Mouse (Mus musculus): ENCODE results near the gene Mog. TPM values are rescaled to one million over a fixed set of nuclear protein-coding genes. Genes with fewer than 3 reads are reported as not detected.

Mog gene
- total and polyA plus RNA-seq, 3 experiments: not detected

GRCm38 (mm10) chr17:37065993-37066392, 42.8 kb upstream of the Mog start:
- H3K4me1 ChIP-seq (ENCODE audit: control insufficient read depth, insufficient read depth, low read length): no peaks in the 10 kb centered on the region
- H3K79me2 ChIP-seq (replicated peaks; ENCODE audit: control insufficient read depth, insufficient read depth, low read length): no peaks in the 10 kb centered on the region
- no peak overlapping the region for H3K4me3 ChIP-seq
- TF ChIP-seq POLR2A (IDR thresholded peaks at IDR 0.05; ENCODE audit: insufficient read depth, low read depth, low read length) (no peak), CTCF (IDR thresholded peaks at IDR 0.05) (no peak), EP300 (IDR thresholded peaks at IDR 0.05; ENCODE audit: insufficient read depth, low read depth, low read length) (no peak)
- 94% methylated on average over 2 of the region's 2 CpGs for WGBS
- no peak overlapping the region for H3K27ac ChIP-seq
- no peak overlapping the region for H3K9ac ChIP-seq (ENCODE audit: low read depth, low read length)
- intact Hi-C loops (cut with DNase I): no loop called here
- H3K27me3 ChIP-seq (ENCODE audit: control insufficient read depth, insufficient read depth, low read length): no peaks in the 10 kb centered on the region
- no peak for DNase-seq
- no peaks in the 10 kb centered on the region for H3K36me3 ChIP-seq (ENCODE audit: control insufficient read depth, insufficient read depth, low read length)

GRCm38 (mm10) chr17:37063686-37064495, 40.7 kb upstream of the Mog start:
- no peaks in the 10 kb centered on the region for H3K27me3 ChIP-seq (ENCODE audit: control insufficient read depth, insufficient read depth, low read length)
- H3K4me3 ChIP-seq: no peak overlapping the region
- 84% methylated on average over 11 of the region's 11 CpGs for WGBS
- TF ChIP-seq EP300 (IDR thresholded peaks at IDR 0.05; ENCODE audit: insufficient read depth, low read depth, low read length) (no peak), CTCF (IDR thresholded peaks at IDR 0.05) (no peak), POLR2A (IDR thresholded peaks at IDR 0.05; ENCODE audit: insufficient read depth, low read depth, low read length) (no peak)
- intact Hi-C loops (cut with DNase I): no loop called here
- no peak overlapping the region for H3K27ac ChIP-seq
- H3K36me3 ChIP-seq (ENCODE audit: control insufficient read depth, insufficient read depth, low read length): no peaks in the 10 kb centered on the region
- H3K9ac ChIP-seq (ENCODE audit: low read depth, low read length): no peak overlapping the region
- no peaks in the 10 kb centered on the region for H3K4me1 ChIP-seq (ENCODE audit: control insufficient read depth, insufficient read depth, low read length)
- H3K79me2 ChIP-seq (replicated peaks; ENCODE audit: control insufficient read depth, insufficient read depth, low read length): no peaks in the 10 kb centered on the region
- no peak for DNase-seq

DNA sequence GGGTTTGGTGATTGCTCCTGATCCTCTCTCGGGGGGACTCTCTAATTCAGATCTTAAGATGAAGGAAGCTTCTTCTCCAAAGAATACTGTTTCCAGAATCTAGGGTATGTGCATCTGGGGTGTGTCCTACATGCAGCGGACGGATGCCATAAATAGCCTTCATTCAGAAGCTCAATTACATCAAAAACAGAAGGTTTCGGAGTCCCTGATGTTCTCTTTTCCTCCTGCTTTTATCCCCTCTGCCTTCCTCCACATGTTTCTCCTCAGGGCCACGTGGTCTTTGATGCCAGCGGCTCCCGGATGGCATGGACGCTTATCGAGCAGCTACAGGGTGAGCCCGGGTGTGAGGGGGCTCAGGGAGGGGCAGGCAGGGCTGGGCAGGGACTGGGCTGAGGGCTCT, 39.9 kb upstream of the Mog start:
- H3K79me2 ChIP-seq (replicated peaks; ENCODE audit: control insufficient read depth, insufficient read depth, low read length): no peaks in the 10 kb centered on the region
- H3K36me3 ChIP-seq (ENCODE audit: control insufficient read depth, insufficient read depth, low read length): no peaks in the 10 kb centered on the region
- no peaks in the 10 kb centered on the region for H3K4me1 ChIP-seq (ENCODE audit: control insufficient read depth, insufficient read depth, low read length)
- H3K4me3 ChIP-seq: no peak overlapping the region
- TF ChIP-seq EP300 (IDR thresholded peaks at IDR 0.05; ENCODE audit: insufficient read depth, low read depth, low read length) (no peak), POLR2A (IDR thresholded peaks at IDR 0.05; ENCODE audit: insufficient read depth, low read depth, low read length) (no peak), CTCF (IDR thresholded peaks at IDR 0.05) (no peak)
- intact Hi-C loops (cut with DNase I): no loop called here
- no peaks in the 10 kb centered on the region for H3K27me3 ChIP-seq (ENCODE audit: control insufficient read depth, insufficient read depth, low read length)
- no peak for DNase-seq
- 80% methylated on average over 10 of the region's 10 CpGs for WGBS
- H3K9ac ChIP-seq (ENCODE audit: low read depth, low read length): no peak overlapping the region
- no peak overlapping the region for H3K27ac ChIP-seq

GRCm38 (mm10) chr17:37062101-37062641, 39.0 kb upstream of the Mog start:
- H3K36me3 ChIP-seq (ENCODE audit: control insufficient read depth, insufficient read depth, low read length): no peaks in the 10 kb centered on the region
- no peak for TF ChIP-seq EP300 (IDR thresholded peaks at IDR 0.05; ENCODE audit: insufficient read depth, low read depth, low read length)
- no peak for TF ChIP-seq POLR2A (IDR thresholded peaks at IDR 0.05; ENCODE audit: insufficient read depth, low read depth, low read length)
- TF ChIP-seq CTCF (IDR thresholded peaks at IDR 0.05): no peak
- H3K27ac ChIP-seq: no peak overlapping the region
- H3K79me2 ChIP-seq (replicated peaks; ENCODE audit: control insufficient read depth, insufficient read depth, low read length): no peaks in the 10 kb centered on the region
- H3K4me3 ChIP-seq: no peak overlapping the region
- WGBS: 88% methylated on average over 10 of the region's 10 CpGs
- no peaks in the 10 kb centered on the region for H3K4me1 ChIP-seq (ENCODE audit: control insufficient read depth, insufficient read depth, low read length)
- no peak overlapping the region for H3K9ac ChIP-seq (ENCODE audit: low read depth, low read length)
- intact Hi-C loops (cut with DNase I): no loop called here
- DNase-seq: no peak
- no peaks in the 10 kb centered on the region for H3K27me3 ChIP-seq (ENCODE audit: control insufficient read depth, insufficient read depth, low read length)

DNA sequence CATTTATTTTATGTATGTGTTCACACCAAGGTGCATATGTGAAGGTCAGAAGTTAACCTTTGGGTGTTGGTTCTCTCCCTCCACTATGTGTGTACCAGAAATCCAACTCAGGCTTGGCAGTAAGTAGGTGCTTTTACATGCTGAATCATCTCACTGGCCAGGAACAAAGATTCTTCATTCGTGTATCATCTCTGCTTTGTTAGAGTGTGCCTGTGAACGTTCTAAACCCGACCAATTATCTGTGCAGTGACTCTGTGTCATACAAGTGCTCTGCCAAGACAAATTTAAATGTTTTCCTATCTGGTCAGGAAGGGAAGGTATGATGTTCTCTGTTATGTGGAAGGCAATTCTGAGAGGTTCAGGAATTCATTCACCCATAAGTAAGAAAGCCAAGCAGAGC, 38.2 kb upstream of the Mog start:
- Histone ChIP-seq H3K9ac (ENCODE audit: low read depth, low read length) (no peak overlapping the region), H3K27ac (no peak overlapping the region), H3K27me3 (ENCODE audit: control insufficient read depth, insufficient read depth, low read length) (no peaks in the 10 kb centered on the region), H3K36me3 (ENCODE audit: control insufficient read depth, insufficient read depth, low read length) (no peaks in the 10 kb centered on the region), H3K4me3 (no peak overlapping the region), H3K4me1 (ENCODE audit: control insufficient read depth, insufficient read depth, low read length) (no peaks in the 10 kb centered on the region), H3K79me2 (replicated peaks; ENCODE audit: control insufficient read depth, insufficient read depth, low read length) (no peaks in the 10 kb centered on the region)
- TF ChIP-seq EP300 (IDR thresholded peaks at IDR 0.05; ENCODE audit: insufficient read depth, low read depth, low read length) (no peak), CTCF (IDR thresholded peaks at IDR 0.05) (no peak), POLR2A (IDR thresholded peaks at IDR 0.05; ENCODE audit: insufficient read depth, low read depth, low read length) (no peak)
- 59% methylated on average over 3 of the region's 3 CpGs for WGBS
- intact Hi-C loops (cut with DNase I): no loop called here
- DNase-seq: no peak

DNA sequence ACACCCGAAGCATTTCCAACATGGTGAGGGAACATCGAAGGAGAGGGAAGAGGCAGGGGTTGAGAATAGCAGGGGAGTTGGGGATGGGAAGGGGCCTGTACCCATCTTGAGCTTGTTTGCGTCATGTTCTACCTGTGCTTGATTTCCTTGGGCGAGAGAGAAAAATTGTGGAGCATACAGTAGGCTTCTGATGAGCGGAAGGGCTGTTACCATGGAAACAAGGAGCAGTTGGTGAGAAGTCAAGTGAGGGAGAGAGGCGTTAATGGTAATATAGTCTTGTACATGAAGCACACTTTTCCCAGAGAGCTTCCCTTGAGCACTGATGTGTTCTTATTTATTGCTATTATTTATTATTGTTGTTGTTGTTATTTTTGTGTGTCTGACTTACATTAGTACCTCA, 33.8 kb upstream of the Mog start:
- Histone ChIP-seq H3K4me3 (no peak overlapping the region), H3K27me3 (ENCODE audit: control insufficient read depth, insufficient read depth, low read length) (no peaks in the 10 kb centered on the region), H3K4me1 (ENCODE audit: control insufficient read depth, insufficient read depth, low read length) (no peaks in the 10 kb centered on the region), H3K27ac (no peak overlapping the region), H3K79me2 (replicated peaks; ENCODE audit: control insufficient read depth, insufficient read depth, low read length) (no peaks in the 10 kb centered on the region), H3K9ac (ENCODE audit: low read depth, low read length) (no peak overlapping the region), H3K36me3 (ENCODE audit: control insufficient read depth, insufficient read depth, low read length) (no peaks in the 10 kb centered on the region)
- WGBS: 88% methylated on average over 6 of the region's 6 CpGs
- intact Hi-C loops (cut with DNase I): no loop called here
- TF ChIP-seq POLR2A (IDR thresholded peaks at IDR 0.05; ENCODE audit: insufficient read depth, low read depth, low read length): no peak
- TF ChIP-seq CTCF (IDR thresholded peaks at IDR 0.05): no peak
- no peak for TF ChIP-seq EP300 (IDR thresholded peaks at IDR 0.05; ENCODE audit: insufficient read depth, low read depth, low read length)
- DNase-seq: no peak
